Mouse (Mus musculus): ENCODE measurements around the gene Tanc2.

GRCm38 (mm10) chr11:105678996-105679395 lies 89.2 kb downstream of the Tanc2 start:
- no peak for TF ChIP-seq POLR2A (IDR thresholded peaks at IDR 0.05; ENCODE audit: control insufficient read depth, low read depth, low read length)
- TF ChIP-seq CTCF (IDR thresholded peaks at IDR 0.05; ENCODE audit: control insufficient read depth, insufficient read depth, insufficient replicate concordance, low read depth, low read length): no peak
